Mouse (Mus musculus): ENCODE measurements around the gene Bmp5.
"Not testable (repeated sequence)": the region's sequence is repeated elsewhere in the genome, so short reads cannot be mapped to it uniquely, and the experiment has no call there.

The Bmp5 gene

DNA sequence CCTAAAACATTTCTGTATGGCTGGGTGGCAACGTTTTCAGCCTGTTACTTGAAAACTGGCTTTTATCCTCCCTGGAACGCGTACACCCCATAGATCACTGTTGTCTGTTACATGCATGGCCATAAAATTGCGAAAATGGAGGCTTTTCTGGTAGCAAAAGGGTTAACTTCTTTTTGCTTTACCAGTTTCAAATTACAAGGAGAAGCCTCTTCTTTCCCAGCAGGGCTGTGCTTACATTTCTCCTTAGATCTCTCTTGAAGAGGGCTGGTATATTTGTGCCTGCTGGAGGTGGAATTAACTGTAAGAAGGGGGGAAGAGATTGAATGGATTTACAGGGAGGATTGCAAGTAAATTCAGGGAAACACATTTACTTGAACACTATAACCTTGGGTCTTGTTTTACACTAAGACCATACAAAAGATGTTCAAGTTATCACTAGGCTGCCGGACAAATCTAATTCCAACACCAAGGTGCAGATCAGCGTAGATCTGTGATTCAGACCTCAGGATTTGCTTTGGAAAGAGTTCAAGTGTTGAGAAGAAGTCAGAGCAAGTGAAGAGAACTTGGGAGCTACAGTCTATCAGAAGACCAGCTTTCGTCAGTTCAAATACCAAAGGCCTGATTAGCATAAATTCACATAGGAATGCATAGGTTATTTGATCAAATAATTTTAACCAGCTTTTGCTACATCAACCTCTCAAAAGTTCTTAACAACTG, at the start of gene Bmp5:
Gene Bmp5, plus strand, starts transcription at position 236 of the 717 bp plus-strand sequence.
- no peak for DNase-seq

DNA sequence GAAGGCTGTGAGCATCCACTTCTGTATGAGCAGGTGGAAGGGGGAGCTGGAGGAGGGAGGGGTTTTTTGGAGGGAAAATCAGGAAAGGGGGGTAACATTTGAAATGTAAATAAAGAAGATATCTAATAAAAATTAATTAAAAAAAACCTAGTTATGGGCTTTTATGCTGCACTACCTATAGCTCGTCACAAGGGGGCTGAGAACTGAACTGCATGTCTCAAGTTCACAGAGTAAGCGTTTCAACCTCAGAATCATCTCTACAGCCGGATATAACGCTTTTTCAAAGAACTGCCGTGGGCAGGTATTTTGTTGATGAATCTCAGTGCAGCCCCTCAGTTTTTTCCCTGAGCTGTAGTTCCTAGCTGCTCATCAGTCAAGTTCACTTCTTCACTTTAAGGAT, 15.1 kb upstream of the Bmp5 start:
- DNase-seq, result peak; percentile 26 to 32

DNA sequence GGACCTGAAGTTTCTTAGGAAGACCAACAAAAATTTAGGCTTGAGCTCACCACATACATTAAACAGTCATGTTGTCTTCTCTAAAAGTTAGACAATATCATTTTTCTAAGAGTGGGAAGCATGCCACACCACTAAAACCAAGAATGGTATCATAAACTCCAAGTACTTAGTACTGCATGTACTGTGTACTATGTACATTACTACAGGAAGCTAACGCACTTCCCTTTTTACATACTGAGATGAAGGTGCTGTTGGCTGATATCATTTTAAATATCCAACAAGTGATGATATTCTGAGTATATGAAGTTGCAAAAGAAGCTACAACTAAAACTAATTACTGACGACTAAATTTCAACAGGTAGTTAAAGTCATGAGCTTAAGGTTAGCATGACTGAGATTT, 13.6 kb upstream of the Bmp5 start:
- DNase-seq, result no peak

DNA sequence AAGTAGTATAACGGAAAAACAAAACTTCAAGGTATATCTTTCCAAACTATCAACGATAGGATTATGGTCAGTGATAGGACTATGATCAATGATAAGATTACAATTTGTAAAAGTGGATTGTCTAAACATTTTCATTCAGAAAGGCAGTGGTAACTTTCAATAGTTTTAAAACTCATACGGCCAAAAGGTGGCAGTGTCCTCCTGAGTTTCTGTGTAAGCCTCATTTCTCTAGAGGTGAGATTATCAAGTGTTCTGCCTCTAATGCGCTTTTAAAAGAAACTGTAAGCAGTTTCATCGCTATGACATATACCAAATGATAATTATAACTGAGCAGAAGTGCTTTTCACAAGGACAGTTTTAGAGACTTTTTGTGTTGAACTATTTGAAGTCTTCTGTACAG, 12.7 kb upstream of the Bmp5 start:
- peak; percentile 62 to 71 for DNase-seq

DNA sequence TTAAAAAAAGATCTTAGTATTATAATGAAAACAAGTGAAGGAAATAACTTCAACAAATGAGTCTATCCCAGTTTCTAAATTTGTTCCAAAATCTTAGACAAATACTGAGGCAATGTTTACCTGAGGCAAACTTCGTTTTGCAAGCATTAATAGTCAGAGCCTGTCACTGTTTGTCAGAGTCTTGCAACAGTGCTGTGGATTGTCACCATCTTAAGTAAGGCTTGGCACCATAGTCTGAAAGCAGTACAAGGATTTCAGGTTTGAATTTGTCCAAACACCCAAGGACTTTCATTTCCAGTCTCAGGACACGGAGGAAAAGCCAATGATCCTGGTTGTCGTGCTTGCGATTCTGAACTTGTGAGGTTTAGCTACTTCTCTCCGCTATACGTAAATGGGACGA, 10.4 kb upstream of the Bmp5 start:
- DNase-seq, result no peak

DNA sequence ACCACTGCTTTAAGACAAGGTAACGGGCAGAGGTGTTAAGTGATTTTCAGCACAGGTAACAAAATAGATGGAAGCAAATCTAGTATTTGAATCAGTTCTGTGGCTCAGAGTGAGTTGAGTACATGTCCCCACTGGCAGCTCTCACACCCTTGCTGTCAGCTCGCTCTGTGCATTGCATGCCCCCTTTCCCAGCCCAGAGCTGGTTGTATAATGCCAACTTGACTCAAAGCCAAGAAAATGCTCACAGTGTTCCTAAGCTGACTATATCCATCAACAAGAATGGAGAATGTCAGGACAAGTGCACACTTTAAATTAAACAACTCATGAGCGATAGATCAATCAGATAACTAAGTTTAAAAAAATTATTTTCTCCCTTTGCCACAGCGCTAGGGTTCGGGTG, 8.6 kb upstream of the Bmp5 start:
- peak; percentile 36 to 61 for DNase-seq

DNA sequence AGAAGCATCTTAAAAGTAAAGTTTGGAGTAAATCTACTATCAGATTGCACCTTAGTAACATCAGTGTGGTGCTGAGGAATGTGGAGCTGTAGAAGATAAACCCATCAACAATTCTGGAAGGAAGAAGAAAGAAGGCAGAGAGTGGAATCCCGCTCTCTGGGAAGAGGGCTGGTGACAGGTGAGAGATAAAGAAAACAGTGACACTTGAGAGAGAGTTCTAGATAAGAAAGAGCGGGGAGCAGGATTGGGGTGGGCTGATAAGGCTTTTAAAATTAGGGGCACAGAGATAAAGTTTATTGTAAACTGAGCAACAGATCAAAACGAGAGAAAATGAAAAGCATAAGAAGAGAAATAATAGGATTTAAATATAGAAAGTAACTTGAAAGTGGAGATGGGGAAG, 6.1 kb upstream of the Bmp5 start:
- DNase-seq, result no peak

DNA sequence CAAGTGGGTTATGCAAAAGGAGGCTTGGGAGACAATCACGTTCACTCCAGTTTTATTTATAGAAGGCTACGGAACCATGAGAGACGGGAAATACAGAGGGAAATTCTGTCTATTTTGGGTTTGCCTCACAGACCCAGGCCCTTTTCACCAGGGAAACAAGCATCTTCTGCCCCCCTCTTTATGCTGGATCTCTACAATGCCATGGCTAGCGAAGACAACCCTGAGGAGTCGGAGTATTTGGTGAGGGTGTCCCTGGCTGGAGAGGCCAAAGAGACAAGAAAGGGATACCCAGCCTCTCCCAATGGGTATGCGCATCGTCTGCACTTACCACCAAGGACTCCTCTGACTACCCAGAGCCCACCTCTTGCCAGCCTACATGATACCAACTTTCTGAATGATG, 989 bp downstream of the Bmp5 start:
- DNase-seq, result peak; percentile 26 to 40

DNA sequence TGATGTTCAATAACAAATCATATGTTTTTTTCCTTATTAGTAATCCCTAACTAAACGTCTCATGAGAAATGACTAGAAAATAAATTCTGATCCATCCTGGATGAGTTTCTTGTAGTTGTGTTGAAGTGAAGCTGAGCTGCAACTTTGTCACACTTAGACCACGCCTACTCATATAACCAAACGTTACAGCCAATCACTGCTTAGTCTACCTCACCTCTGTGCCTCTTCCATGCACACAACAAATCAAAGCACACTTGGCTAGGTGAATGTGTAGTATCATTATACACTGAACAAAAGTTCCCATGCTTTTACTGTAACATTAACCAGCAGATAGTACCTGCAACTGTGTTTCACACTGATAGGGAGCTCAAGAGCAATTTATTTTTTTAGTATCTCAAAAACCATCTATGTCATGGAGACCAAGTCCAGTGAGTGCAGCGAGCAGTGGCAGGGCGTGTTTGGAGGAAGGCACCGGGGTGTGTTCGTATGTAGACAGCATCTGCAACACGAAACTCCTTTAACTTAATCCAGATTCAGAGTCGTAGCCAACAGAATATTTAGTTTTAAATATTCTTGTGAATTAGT, 3.7 kb downstream of the Bmp5 start:
- peak in 1 of 2 experiments; percentile 28 for DNase-seq

DNA sequence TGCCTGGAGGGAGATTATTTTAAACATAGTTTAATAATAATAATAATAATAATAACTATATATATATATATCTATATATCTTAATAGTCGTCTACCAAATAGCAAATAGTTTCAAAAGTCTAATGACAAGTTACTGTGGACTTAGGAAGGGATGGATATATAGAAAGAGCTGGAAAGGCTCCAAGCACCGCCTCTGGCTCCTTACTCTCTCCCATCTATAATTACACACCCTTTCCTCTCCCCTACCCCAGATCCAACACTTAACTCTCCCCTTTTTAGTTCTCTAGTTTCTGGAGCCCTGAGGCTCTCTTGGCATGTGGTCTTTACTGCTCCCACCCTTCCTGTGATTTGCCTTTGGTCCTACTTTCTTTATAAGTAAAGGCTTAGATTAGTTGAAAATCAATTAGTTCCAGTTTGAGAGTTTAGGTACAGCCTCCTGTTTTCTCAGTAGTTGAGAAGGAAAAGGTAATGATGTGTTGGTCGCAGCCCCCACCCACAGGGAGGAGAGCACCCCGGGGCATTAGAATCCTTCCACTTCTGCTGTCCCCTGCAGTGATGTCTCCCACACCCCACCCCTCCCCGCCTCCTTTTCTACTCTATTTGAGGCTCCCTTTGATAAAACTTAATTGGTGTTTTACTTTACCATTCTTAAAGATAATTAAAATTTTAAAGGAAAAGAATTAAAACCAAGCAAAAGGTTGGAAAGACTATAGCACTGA, 5.6 kb downstream of the Bmp5 start:
- DNase-seq, result no peak

DNA sequence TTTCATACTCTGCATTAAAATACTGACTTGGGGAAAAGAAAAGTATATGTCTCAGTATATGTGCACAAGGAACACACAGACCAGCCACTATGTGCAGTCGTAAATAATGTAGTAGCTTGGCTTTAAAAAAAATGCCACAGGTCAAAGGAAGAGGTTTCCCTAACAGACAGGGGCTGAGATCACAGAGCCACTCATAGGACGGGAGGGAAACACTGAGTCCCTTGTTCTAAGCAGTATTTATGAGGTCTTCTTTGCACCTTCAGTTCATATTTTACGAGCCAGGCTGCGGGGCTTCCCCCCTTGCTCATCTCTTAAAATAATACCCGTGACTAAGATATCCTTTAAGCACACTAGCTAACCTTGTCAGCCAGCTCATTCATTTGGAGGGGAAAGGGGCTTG, 6.4 kb downstream of the Bmp5 start:
- DNase-seq, result peak in 1 of 2 experiments; percentile 24

DNA sequence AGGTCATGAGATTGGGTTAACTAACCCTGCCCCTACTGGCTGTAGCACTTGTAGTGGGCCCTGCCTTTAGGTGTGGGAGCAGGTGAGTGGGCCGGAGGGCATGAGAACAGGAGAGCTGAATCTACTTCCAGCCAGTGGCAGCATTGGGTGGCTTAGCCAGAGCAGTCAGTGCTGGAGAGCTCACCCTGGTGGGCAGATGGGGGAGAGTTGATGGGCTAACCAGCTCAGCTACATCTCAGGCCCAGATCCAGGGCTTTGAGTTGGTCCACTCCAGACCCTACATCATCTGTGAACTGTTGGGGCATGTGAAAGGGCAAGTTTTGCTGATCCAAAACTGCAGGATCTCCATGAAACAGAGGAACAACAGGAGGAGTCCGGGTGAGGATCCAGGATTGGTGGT, 8.4 kb downstream of the Bmp5 start:
- no peak for DNase-seq

DNA sequence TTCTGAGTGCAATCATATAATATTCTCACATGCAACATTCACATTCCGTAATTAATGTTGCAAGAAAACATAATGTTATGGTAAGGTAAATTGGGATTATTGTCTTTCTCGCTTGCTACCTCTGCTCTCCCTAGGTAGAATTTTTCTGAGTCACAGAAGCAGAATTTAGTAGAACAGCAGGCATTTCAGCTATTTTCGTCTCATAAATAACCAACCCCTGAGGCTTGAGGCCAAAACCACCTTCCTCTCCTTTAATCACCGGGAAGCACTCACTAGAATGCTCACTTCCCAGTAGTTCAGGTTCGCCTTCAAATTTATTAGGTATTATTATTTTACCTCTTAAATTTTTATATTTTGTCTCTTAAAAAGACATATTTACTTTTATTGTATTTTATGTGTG, 10.8 kb downstream of the Bmp5 start:
- DNase-seq, result peak; percentile 59 to 64

DNA sequence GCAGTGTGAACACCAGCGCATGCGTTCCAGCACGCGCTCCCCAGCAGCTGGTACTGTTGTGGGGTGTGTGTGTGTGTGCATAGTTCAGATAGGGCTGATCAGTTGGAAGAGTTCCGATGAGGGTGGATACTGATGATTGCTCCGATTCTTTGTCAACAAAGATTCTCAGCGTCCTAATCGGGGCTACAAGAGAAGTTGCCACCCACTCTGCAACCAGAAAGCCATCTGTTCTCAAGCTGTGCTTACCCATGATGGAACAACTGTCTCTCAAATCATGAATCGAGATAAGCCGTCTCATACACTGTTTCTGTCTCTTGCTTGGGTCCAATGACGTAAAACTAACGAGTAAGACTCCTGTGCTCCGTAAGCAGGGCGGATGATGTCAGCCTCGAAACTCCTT, 12.0 kb downstream of the Bmp5 start:
- DNase-seq, result peak in 1 of 2 experiments; percentile 23

DNA sequence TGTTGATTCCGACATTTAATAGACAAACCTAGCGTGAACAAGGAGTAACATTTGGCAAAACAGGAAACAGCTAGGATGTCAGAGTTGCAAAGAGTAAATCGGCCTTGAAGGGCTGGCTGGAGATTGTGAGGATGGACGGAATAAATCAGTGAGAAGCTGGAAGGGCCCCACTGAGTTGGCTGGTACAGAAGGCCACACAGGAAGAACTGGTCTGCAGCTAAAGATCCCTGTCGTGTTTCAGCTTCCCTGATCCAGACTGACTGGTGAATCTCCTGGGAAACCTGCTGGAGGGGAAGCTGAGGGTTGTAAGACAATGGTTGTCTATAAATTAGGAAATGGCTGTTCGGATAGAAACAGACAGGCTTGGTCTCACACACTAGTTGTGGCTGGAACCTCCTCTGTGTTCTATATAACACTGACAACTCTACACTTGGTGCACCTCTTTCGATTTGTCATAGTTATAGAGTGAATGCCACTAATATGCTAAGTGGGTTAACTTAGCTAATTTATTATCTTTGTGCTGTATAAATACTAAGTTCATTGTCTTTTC, 14.8 kb downstream of the Bmp5 start:
- peak in 1 of 2 experiments; percentile 52 for DNase-seq

DNA sequence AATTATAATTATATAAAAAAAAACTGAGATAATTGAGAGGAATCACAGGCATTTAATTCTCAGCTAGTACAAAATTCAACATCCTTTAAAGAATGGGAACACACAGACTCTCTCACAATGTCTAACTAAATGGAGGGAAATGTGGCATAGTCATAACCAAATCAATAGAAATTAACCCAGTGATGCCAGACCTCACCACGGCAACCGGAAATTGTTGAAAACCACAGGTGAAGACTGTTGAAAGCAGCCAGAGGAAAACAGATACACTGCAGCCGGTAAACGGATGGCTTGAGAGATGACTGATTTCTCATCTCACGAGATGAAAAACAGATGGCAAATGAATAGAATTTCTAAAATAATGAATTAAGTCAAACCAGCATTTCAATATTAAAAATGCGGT, 29.8 kb downstream of the Bmp5 start:
- DNase-seq, result no peak

DNA sequence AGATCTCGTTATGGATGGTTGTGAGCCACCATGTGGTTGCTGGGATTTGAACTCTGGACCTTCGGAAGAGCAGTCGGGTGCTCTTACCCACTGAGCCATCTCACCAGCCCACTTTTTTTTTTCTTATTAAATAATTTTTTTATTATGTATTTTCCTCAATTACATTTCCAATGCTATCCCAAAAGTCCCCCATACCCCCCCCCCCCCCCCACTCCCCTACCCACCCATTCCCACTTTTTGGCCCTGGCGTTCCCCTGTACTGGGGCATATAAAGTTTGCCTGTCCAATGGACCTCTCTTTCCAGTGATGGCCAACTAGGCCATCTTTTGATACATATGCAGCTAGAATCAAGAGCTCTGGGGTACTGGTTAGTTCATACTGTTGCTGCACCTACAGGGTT, 33.0 kb downstream of the Bmp5 start:
- DNase-seq, result not testable (repeated sequence)

DNA sequence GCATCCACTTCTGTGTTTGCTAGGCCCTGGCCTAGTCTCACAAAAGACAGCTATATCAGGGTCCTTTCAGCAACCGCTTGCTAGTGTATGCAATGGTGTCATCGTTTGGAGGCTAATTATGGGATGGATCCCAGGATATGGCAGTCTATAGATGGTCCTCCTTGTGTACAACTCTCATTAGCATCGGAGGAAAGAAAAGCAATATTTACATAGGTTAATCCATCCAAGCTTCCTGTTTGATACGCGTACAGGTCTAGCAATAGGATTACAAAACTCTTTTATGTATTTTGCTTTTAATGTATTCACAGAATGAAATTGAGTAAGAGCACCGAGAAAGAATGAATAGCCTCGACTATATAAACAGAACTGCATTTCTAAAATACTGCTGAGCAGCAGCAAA, 33.5 kb downstream of the Bmp5 start:
- DNase-seq, result no peak

DNA sequence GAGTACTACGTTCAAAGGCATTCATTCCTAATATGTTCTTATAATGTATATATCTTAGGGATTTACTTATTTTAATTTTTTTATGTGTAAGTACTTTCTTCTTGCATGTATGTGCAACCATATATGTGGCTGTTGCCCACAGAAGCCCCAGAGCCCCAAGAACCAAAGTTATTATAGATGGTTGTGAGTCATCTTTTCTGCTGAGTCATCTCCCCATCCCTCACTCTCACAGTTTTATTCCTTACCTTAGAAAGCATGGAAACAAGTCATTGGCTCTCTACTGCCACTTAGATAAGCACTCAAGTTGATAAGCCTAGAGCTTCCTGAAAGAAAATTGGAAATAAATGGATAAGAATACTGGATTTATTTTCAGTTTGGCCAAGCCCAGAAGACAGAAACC, 40.0 kb downstream of the Bmp5 start:
- DNase-seq, result no peak

DNA sequence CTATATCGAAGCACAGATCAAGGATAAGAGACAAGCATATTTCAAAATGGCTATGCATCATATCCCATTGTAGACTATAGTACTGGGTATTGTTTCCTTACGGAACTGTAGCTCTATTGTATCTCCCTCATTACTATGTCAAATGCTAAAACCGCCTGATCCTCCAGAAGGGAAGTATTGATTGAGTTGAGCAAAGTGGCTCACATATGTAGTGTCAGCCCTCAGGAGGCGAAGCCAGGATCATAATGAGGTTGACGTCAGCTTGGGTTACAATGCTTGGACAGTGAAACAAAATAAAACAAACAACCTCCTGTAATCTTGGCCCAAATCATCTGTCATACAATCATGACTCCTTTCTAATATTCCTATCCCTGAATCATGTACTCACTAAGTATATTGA, 43.2 kb downstream of the Bmp5 start:
- DNase-seq, result no peak

DNA sequence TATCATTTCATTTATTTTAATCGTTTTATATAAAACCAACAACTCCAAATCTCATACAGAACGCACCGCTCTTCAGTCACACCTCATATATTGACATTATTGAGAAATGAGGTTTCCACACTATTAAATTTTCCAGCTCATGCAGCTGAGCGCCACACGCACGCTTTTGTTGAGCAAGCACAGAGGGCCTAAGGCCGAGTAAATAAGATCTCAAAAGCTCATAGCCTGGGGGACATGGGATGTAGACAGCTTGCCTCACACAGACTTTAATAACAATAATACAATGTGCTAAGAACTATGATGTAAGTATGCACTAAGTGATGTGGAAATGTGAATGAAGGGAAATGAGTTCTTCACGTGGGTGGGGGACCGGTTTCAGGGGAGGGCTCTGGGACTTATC, 57.3 kb downstream of the Bmp5 start:
- no peak for DNase-seq

DNA sequence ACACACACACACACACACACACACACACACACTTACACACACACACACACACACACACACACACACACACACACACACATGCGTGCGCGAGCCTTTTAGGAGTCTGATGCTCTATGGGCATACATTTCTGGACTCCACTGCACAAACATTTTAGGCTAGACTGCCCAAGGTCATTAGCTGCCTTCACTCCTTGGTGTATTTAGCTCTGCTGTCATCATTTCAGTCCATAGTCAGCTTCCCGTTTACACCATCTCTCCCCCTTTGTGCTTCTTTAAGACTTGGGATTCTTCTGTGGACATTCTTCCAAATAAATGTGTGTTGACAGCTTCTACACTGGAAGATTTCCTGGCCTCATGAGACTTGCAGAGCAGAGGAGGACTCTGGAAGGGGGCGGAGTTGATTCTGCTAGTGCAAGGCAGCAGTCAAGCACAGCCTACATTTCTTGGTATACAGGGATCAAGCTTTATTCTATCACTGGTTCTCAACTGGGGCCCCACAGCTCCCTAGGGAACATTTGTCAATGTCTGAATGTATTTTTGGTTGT, 58.1 kb downstream of the Bmp5 start:
- no peak for DNase-seq

DNA sequence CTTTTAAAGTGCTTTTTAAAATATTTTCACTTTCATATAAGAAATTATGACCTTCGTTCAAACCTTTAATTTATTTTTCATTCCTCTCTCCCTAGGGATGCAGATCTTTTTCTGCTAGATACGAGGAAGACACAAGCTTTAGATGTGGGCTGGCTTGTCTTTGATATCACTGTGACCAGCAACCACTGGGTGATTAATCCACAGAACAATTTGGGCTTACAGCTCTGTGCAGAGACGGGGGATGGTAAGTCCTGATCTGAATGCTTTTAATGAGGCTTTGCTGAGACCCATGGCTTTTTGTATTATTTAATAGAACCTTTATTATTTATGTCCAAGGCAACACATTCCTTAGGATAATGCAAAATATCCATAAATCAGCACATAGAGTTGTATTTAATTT, 64.3 kb downstream of the Bmp5 start:
- DNase-seq, result no peak

DNA sequence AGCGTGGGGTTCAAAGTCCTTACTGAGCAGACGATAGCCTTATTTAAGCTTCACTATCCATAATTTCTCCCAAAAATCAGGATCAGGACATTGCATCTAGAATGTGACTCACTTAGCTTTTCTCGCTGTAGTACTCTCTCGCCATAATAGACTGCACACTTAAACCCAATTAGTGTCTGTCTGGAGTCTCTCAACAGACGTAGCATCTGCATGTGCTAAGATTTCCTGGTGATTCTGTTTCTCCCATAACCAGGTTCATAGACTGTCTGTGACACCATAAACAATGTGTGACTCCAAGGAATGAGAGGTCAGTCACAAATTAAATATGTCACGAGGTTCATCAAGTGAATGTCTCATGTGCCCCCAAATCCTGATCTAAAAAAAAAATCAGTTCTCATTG, 65.7 kb downstream of the Bmp5 start:
- DNase-seq, result no peak

All from cerebellum, postnatal 14 days (tissue).